Mouse (Mus musculus): ENCODE data around the gene Ercc2. TPM values are rescaled to one million over a fixed set of nuclear protein-coding genes. Genes with fewer than 3 reads are reported as not detected.
A peak's percentile ranks its signal among the peaks of the same experiment; 100 is the strongest.

Gene Ercc2
- polyA plus RNA-seq, 1 experiment from 2014 or later: 7.1 TPM

- H3K27ac ChIP-seq (replicated peaks; ENCODE audit: low read depth, low read length): no peak overlapping the region
- H3K4me1 ChIP-seq (ENCODE audit: control insufficient read depth, insufficient read depth, low read length): peaks cover 9% of the 10 kb centered on the region
- DNase-seq (ENCODE audit: low spot score): no peak
- H3K4me3 ChIP-seq (ENCODE audit: low read depth, low read length): no peak overlapping the region
- ATAC-seq (replicated peaks; ENCODE audit: insufficient number of reproducible peaks, low FRiP score, low TSS enrichment, low read depth): no peak
- H3K9me3 ChIP-seq (replicated peaks; ENCODE audit: control insufficient read depth, low read length): no peaks in the 10 kb centered on the region
- H3K4me2 ChIP-seq (ENCODE audit: low read depth, low read length): no peak overlapping the region
- H3K9ac ChIP-seq (replicated peaks; ENCODE audit: low read length): no peak overlapping the region
- no peaks in the 10 kb centered on the region for H3K36me3 ChIP-seq (replicated peaks; ENCODE audit: control insufficient read depth, insufficient read depth, low read depth, low read length)
- H3K27me3 ChIP-seq (ENCODE audit: control insufficient read depth, insufficient read depth, low read length): peaks cover 37% of the 10 kb centered on the region
- 80% methylated on average over 9 of the region's 9 CpGs for WGBS
These were observed 20.8 kb downstream of the Ercc2 start for GRCm38 (mm10) chr7:19402535-19403112.

DNA sequence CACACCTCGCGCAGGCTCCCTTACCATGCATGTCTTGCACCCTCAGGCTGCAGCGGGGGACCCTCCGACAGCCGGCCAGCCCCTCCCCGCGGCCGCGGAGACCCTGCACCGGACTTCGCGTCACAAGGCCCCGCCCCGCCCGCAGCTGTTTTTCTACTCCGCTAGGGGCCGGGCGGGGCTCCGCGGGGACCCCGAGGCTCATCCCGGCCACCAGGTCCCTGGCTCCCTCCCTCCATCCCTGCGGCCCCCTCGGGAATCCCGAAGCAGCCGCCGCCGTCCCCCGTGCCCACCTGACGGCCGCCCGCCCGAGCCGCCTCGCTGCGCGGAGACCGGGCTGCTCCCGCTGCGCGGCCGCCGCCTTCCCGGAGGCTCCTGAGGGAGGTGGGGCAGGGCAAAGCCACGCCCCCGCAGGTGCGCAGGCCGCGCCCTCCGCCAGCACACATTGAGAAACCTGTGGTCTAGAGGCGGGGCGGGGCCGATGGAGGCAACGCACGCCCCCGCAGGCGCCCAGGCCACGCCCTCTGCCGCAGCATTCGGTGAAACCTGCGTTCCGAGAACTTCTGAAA, 22.0 kb downstream of the Ercc2 start, which contains the start of gene Klc3:
Gene Klc3 (minus strand): TSS at position 374 of the 566 bp plus-strand sequence.
- Histone ChIP-seq H3K27ac (replicated peaks; ENCODE audit: low read depth, low read length) (no peak within 1 kb of the TSS), H3K4me3 (ENCODE audit: low read depth, low read length) (peak within 1 kb of the TSS; percentile 58), H3K36me3 (replicated peaks; ENCODE audit: control insufficient read depth, insufficient read depth, low read depth, low read length) (no peaks in the 10 kb centered on the region), H3K4me2 (ENCODE audit: low read depth, low read length) (peak within 1 kb of the TSS; percentile 95), H3K9ac (replicated peaks; ENCODE audit: low read length) (peak within 1 kb of the TSS; percentile 55), H3K27me3 (ENCODE audit: control insufficient read depth, insufficient read depth, low read length) (peaks cover 37% of the 10 kb centered on the region), H3K4me1 (ENCODE audit: control insufficient read depth, insufficient read depth, low read length) (peaks cover 9% of the 10 kb centered on the region), H3K9me3 (replicated peaks; ENCODE audit: control insufficient read depth, low read length) (no peaks in the 10 kb centered on the region)
- ATAC-seq (replicated peaks; ENCODE audit: insufficient number of reproducible peaks, low FRiP score, low TSS enrichment, low read depth): 0 out of 2 replicates have a peak, but pooled peaks have one; percentile 8
- peak; percentile 73 for DNase-seq (ENCODE audit: low spot score)
- under 1% methylated on average over 61 of the region's 62 CpGs for WGBS

DNA sequence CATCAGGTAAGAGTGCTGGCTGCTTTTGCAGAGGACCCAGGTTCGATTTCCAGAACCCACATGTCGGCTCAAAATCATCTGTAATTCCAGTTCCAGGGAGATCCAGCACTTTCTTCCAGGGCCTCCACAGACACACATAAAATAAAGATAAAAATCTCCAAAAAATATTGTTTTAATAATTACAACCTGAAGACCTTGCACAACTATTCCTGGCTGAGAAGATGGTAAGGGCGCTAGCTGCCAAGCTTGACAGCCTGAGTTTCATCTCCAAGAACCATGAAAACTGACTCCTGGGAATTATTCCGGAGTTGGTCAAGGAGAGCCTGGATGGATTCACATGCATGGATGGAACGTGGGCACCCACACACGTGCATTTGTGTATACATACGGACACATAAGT, 22.7 kb downstream of the Ercc2 start, which contains the start of gene Ckm:
Gene Ckm (plus strand): TSS at position 301 of the 400 bp plus-strand sequence.
- no peaks in the 10 kb centered on the region for H3K9me3 ChIP-seq (replicated peaks; ENCODE audit: control insufficient read depth, low read length)
- peak within 1 kb of the TSS; percentile 95 for H3K4me2 ChIP-seq (ENCODE audit: low read depth, low read length)
- no peaks in the 10 kb centered on the region for H3K36me3 ChIP-seq (replicated peaks; ENCODE audit: control insufficient read depth, insufficient read depth, low read depth, low read length)
- ATAC-seq (replicated peaks; ENCODE audit: insufficient number of reproducible peaks, low FRiP score, low TSS enrichment, low read depth): no peak
- peak within 1 kb of the TSS; percentile 58 for H3K4me3 ChIP-seq (ENCODE audit: low read depth, low read length)
- peaks cover 37% of the 10 kb centered on the region for H3K27me3 ChIP-seq (ENCODE audit: control insufficient read depth, insufficient read depth, low read length)
- peaks cover 9% of the 10 kb centered on the region for H3K4me1 ChIP-seq (ENCODE audit: control insufficient read depth, insufficient read depth, low read length)
- H3K27ac ChIP-seq (replicated peaks; ENCODE audit: low read depth, low read length): no peak within 1 kb of the TSS
- no peak for DNase-seq (ENCODE audit: low spot score)
- H3K9ac ChIP-seq (replicated peaks; ENCODE audit: low read length): peak within 1 kb of the TSS; percentile 55
- WGBS: 50% methylated on average over 7 of the region's 7 CpGs

DNA sequence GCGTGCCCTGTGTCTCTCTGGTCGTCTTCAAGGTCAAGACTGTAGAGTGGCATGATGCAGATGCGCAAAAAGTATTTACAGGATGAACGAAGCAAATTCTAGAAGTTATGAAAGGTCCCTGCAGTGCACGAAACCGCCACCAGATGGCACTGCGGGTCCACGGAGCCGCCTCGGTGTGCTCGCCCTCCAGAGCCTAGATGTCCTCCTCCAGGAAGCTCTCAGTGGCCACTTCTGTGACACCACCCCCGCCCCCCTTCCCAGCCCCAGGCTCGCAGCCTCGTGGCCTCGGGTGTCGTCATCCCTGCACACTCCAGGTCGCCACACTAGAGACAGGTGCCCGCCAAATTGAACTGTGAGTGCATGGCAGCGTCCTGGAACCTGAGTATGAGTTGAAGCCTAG, 23.6 kb downstream of the Ercc2 start:
- peak overlapping the region; percentile 10 for H3K4me2 ChIP-seq (ENCODE audit: low read depth, low read length)
- H3K27ac ChIP-seq (replicated peaks; ENCODE audit: low read depth, low read length): no peak overlapping the region
- peaks cover 9% of the 10 kb centered on the region for H3K4me1 ChIP-seq (ENCODE audit: control insufficient read depth, insufficient read depth, low read length)
- no peaks in the 10 kb centered on the region for H3K36me3 ChIP-seq (replicated peaks; ENCODE audit: control insufficient read depth, insufficient read depth, low read depth, low read length)
- no peak overlapping the region for H3K9ac ChIP-seq (replicated peaks; ENCODE audit: low read length)
- WGBS: 3% methylated on average over 19 of the region's 19 CpGs
- peaks cover 32% of the 10 kb centered on the region for H3K27me3 ChIP-seq (ENCODE audit: control insufficient read depth, insufficient read depth, low read length)
- H3K9me3 ChIP-seq (replicated peaks; ENCODE audit: control insufficient read depth, low read length): no peaks in the 10 kb centered on the region
- DNase-seq (ENCODE audit: low spot score) (peak; percentile 88), ATAC-seq (replicated peaks; ENCODE audit: insufficient number of reproducible peaks, low FRiP score, low TSS enrichment, low read depth) (no peak)
- no peak overlapping the region for H3K4me3 ChIP-seq (ENCODE audit: low read depth, low read length)

DNA sequence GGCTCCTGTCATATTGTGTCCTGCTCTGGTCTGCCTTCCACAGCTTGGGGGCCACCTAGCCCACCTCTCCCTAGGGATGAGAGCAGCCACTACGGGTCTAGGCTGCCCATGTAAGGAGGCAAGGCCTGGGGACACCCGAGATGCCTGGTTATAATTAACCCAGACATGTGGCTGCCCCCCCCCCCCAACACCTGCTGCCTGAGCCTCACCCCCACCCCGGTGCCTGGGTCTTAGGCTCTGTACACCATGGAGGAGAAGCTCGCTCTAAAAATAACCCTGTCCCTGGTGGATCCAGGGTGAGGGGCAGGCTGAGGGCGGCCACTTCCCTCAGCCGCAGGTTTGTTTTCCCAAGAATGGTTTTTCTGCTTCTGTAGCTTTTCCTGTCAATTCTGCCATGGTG, 27.9 kb downstream of the Ercc2 start:
- Histone ChIP-seq H3K36me3 (replicated peaks; ENCODE audit: control insufficient read depth, insufficient read depth, low read depth, low read length) (no peaks in the 10 kb centered on the region), H3K27ac (replicated peaks; ENCODE audit: low read depth, low read length) (no peak overlapping the region), H3K9ac (replicated peaks; ENCODE audit: low read length) (no peak overlapping the region), H3K27me3 (ENCODE audit: control insufficient read depth, insufficient read depth, low read length) (peaks cover 6% of the 10 kb centered on the region), H3K4me2 (ENCODE audit: low read depth, low read length) (no peak overlapping the region), H3K4me3 (ENCODE audit: low read depth, low read length) (no peak overlapping the region), H3K4me1 (ENCODE audit: control insufficient read depth, insufficient read depth, low read length) (peaks cover 2% of the 10 kb centered on the region), H3K9me3 (replicated peaks; ENCODE audit: control insufficient read depth, low read length) (no peaks in the 10 kb centered on the region)
- DNase-seq (ENCODE audit: low spot score) (no peak), ATAC-seq (replicated peaks; ENCODE audit: insufficient number of reproducible peaks, low FRiP score, low TSS enrichment, low read depth) (no peak; the same call in 1 of the 2 replicates)
- WGBS: 49% methylated on average over 6 of the region's 6 CpGs

DNA sequence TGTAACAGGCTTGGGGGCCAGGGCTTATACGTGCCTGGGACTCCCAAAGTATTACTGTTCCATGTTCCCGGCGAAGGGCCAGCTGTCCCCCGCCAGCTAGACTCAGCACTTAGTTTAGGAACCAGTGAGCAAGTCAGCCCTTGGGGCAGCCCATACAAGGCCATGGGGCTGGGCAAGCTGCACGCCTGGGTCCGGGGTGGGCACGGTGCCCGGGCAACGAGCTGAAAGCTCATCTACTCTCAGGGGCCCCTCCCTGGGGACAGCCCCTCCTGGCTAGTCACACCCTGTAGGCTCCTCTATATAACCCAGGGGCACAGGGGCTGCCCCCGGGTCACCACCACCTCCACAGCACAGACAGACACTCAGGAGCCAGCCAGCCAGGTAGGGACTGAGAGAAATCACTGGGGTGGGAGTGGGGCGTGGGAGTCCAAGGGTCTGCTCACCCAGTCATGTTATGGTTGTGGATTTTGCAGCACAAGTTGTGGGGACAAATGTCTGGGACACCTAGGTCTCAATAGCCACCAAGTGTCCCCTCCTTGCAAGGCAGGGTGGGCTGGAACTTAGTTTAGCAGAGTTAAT, 29.0 kb downstream of the Ercc2 start:
- no peak overlapping the region for H3K9ac ChIP-seq (replicated peaks; ENCODE audit: low read length)
- no peaks in the 10 kb centered on the region for H3K4me1 ChIP-seq (ENCODE audit: control insufficient read depth, insufficient read depth, low read length)
- no peaks in the 10 kb centered on the region for H3K36me3 ChIP-seq (replicated peaks; ENCODE audit: control insufficient read depth, insufficient read depth, low read depth, low read length)
- H3K9me3 ChIP-seq (replicated peaks; ENCODE audit: control insufficient read depth, low read length): no peaks in the 10 kb centered on the region
- H3K4me2 ChIP-seq (ENCODE audit: low read depth, low read length): no peak overlapping the region
- DNase-seq (ENCODE audit: low spot score) (no peak), ATAC-seq (replicated peaks; ENCODE audit: insufficient number of reproducible peaks, low FRiP score, low TSS enrichment, low read depth) (no peak)
- WGBS: 82% methylated on average over 11 of the region's 11 CpGs
- H3K4me3 ChIP-seq (ENCODE audit: low read depth, low read length): no peak overlapping the region
- no peak overlapping the region for H3K27ac ChIP-seq (replicated peaks; ENCODE audit: low read depth, low read length)
- no peaks in the 10 kb centered on the region for H3K27me3 ChIP-seq (ENCODE audit: control insufficient read depth, insufficient read depth, low read length)

DNA sequence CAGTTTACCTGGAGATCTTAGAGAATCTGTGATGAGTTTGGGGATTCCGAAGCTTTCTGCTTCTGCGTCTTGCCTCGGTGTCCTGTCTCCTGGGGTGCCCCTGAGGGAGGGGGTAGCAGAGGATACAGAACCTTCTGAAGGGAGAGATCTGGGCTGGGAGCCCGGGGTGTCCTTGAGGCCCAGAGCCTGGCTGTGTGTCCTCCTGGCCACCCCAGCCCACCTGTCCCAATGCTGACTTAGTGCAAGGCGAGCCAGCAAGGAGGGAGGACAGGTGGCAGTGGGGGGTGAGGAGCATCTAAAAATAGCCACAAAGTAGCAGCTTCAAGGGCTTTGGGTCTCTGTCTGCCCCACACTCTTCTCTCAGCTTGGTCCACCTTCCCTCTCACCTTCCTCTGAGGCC, 30.0 kb downstream of the Ercc2 start:
- 79% methylated on average over 5 of the region's 5 CpGs for WGBS
- H3K27ac ChIP-seq (replicated peaks; ENCODE audit: low read depth, low read length): no peak overlapping the region
- H3K4me3 ChIP-seq (ENCODE audit: low read depth, low read length): no peak overlapping the region
- no peaks in the 10 kb centered on the region for H3K9me3 ChIP-seq (replicated peaks; ENCODE audit: control insufficient read depth, low read length)
- no peaks in the 10 kb centered on the region for H3K36me3 ChIP-seq (replicated peaks; ENCODE audit: control insufficient read depth, insufficient read depth, low read depth, low read length)
- DNase-seq (ENCODE audit: low spot score) (no peak), ATAC-seq (replicated peaks; ENCODE audit: insufficient number of reproducible peaks, low FRiP score, low TSS enrichment, low read depth) (no peak)
- H3K4me1 ChIP-seq (ENCODE audit: control insufficient read depth, insufficient read depth, low read length): no peaks in the 10 kb centered on the region
- H3K4me2 ChIP-seq (ENCODE audit: low read depth, low read length): no peak overlapping the region
- no peaks in the 10 kb centered on the region; the same call in 1 of the 2 replicates for H3K27me3 ChIP-seq (ENCODE audit: control insufficient read depth, insufficient read depth, low read length)
- no peak overlapping the region for H3K9ac ChIP-seq (replicated peaks; ENCODE audit: low read length)

DNA sequence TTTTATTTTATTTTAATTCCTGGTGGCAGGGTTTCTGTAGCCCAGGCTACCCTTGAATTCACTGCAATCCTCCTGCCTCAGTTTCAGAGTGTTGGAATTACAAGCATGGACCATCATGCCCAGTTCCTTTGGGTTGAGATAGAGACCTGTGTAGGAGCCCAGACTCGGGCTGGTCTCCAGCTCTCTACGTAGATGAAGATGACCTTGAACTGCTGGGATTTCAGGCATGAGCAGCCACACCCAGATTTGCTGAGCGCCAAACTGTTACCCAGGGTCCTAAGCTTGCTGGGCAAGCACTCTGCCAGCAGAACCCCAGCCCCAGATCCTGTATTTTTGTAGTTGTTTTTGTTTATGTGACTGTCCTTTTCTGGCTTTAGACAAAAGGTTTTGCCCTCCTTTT, 31.7 kb downstream of the Ercc2 start:
- H3K27me3 ChIP-seq (ENCODE audit: control insufficient read depth, insufficient read depth, low read length): no peaks in the 10 kb centered on the region; the same call in 1 of the 2 replicates
- no peak overlapping the region for H3K27ac ChIP-seq (replicated peaks; ENCODE audit: low read depth, low read length)
- no peak for ATAC-seq (replicated peaks; ENCODE audit: insufficient number of reproducible peaks, low FRiP score, low TSS enrichment, low read depth)
- no peak for DNase-seq (ENCODE audit: low spot score)
- H3K4me2 ChIP-seq (ENCODE audit: low read depth, low read length): no peak overlapping the region
- H3K9me3 ChIP-seq (replicated peaks; ENCODE audit: control insufficient read depth, low read length): no peaks in the 10 kb centered on the region
- no peak overlapping the region for H3K9ac ChIP-seq (replicated peaks; ENCODE audit: low read length)
- no peaks in the 10 kb centered on the region for H3K36me3 ChIP-seq (replicated peaks; ENCODE audit: control insufficient read depth, insufficient read depth, low read depth, low read length)
- 90% methylated on average over 3 of the region's 3 CpGs for WGBS
- H3K4me1 ChIP-seq (ENCODE audit: control insufficient read depth, insufficient read depth, low read length): no peaks in the 10 kb centered on the region
- H3K4me3 ChIP-seq (ENCODE audit: low read depth, low read length): no peak overlapping the region
